ENCODE assay signal across 24 mouse cellular contexts in genomic region chr5:122189115-122189514, GRCm38 (mm10). TPM values are rescaled to one million over a fixed set of nuclear protein-coding genes. Genes with fewer than 3 reads are reported as not detected.
"Had no signal": no experiment of that assay in that cellular context is flagged by ENCODE, and none has a peak within 500 bp of the region (broad histone marks: within the 10 kb centered on the region; RNA-seq: fewer than 3 reads in every experiment).

No protein-coding gene starts in this region.

- DNase-seq: heart, adult 2 months; heart, postnatal 10 days; heart, postnatal 4 days; kidney, adult 18-20 months; kidney, adult 8-10 months; kidney, postnatal 10 days; kidney, postnatal 25 days; kidney, postnatal 4 days; liver; liver, embryonic 13.5 days; liver, postnatal 0 days had no signal

- H3K4me1 ChIP-seq: heart, embryonic 12.5 days; hindbrain, embryonic 12.5 days; intestine, embryonic 15.5 days; limb, embryonic 10.5 days; limb, embryonic 12.5 days had no signal

- H3K27me3 ChIP-seq: heart, embryonic 12.5 days; hindbrain, embryonic 12.5 days; intestine, embryonic 15.5 days; limb, embryonic 12.5 days; liver, embryonic 13.5 days; liver, embryonic 15.5 days had no signal

- H3K9me3 ChIP-seq: heart, embryonic 12.5 days; hindbrain, embryonic 12.5 days; intestine, embryonic 15.5 days; limb, embryonic 10.5 days; liver, embryonic 13.5 days; liver, embryonic 15.5 days had no signal

- H3K27ac ChIP-seq: heart, adult 2 months; hindbrain, embryonic 10.5 days; hindbrain, embryonic 12.5 days; hindbrain, embryonic 14.5 days; intestine, embryonic 15.5 days; layer of hippocampus, adult 2 months; left cerebral cortex, adult 2 months; limb, embryonic 10.5 days; limb, embryonic 12.5 days; liver, embryonic 13.5 days; liver, embryonic 15.5 days had no signal

- H3K4me3 ChIP-seq: heart, adult 2 months; heart, embryonic 12.5 days; hindbrain, embryonic 10.5 days; hindbrain, embryonic 12.5 days; intestine, embryonic 15.5 days; layer of hippocampus, adult 2 months; left cerebral cortex, adult 2 months; limb, embryonic 10.5 days; limb, embryonic 12.5 days; liver, embryonic 13.5 days; liver, embryonic 15.5 days had no signal

- H3K36me3 ChIP-seq: heart, embryonic 12.5 days; hindbrain, embryonic 12.5 days; intestine, embryonic 15.5 days; limb, embryonic 12.5 days; liver, embryonic 13.5 days; liver, embryonic 15.5 days had no signal

RNA-seq across cellular contexts. Expression of gene Ccdc63, which starts 48.5 kb away (rescaled TPM):
- total RNA-seq: heart, postnatal 25 days had no signal
- polyA plus RNA-seq: hindbrain, embryonic 10.5 days; hindbrain, embryonic 12.5 days; intestine, embryonic 15.5 days; intestine, postnatal 0 days; kidney, embryonic 16.5 days; limb, embryonic 10.5 days; limb, embryonic 12.5 days had no signal
